Mouse (Mus musculus) liver, adult 2 months (tissue): ENCODE measurements around the gene Helz2.

Experiments used
- CTCF ChIP-seq: fragments of 200-500 bp; IDR thresholded peaks from 2 replicates; pipeline ENCODE4 v1.5.1; 2011; ENCODE audit warnings: low read depth, low read length, control low read depth
- POLR2A ChIP-seq: fragments of 200-500 bp; IDR thresholded peaks from 2 replicates; pipeline ENCODE4 v1.6.1; 2011; ENCODE audit warnings: low read length, control low read depth; ENCODE audit not compliant: insufficient read depth; ENCODE audit errors: extremely low read depth

- TF ChIP-seq CTCF (no peak), POLR2A (no peak)
Observed at GRCm38 (mm10) chr2:181180898-181181297, 60.9 kb downstream of the Helz2 start.
